Mouse (Mus musculus): ENCODE data around the gene Maml3. TPM values are rescaled to one million over a fixed set of nuclear protein-coding genes. Genes with fewer than 3 reads are reported as not detected.

The Maml3 gene
- polyA plus RNA-seq, 1 experiment from 2014 or later = 6.0 TPM

DNA sequence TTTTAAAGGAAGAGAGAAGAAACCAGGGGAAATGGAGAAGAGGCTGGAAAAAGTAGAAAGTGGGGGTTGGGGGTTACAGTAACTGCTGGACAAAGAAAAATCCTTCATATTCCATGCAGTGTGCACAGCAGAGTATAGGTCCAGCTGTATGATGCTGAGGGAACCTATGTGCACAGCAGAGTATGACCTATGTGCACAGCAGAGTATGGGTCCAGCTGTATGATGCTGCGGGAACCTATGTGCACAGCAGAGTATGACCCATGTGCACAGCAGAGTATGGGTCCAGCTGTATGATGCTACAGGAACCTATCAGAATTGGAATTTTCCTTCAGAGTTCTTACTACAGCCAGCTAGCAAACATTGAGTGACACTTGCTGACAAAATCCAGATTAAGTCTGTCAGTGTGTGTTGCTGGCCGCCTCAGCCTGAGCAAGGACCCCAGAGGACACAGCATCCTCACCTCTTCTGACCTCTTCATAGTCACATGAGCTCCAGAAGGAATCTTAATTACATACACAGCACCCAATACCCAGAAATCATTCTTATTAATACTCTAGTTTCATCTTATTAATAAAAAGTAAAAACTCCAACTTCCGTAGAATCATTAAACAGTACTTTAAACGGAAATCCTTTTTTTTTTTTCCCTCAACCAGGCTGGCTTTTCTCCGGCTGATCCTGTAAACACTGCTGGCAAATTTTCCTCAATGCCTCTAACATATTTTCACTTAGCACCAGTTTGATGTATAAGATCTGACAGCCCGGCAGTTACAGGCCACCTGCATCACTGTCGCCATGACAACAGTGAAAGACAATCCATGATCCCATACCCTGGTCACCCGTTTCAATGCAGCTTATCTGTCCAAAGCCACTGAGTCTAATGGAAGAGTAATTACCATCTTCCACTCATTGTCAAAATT is 43.1 kb downstream of the Maml3 start:
- Histone ChIP-seq H3K4me3 (no peak overlapping the region), H3K36me3 (replicated peaks) (no peaks in the 10 kb centered on the region), H3K4me1 (peaks cover 71% of the 10 kb centered on the region), H3K27ac (replicated peaks) (peak overlapping the region; percentile 72), H3K27me3 (replicated peaks; ENCODE audit: low read depth, poor library complexity, severe bottlenecking) (no peaks in the 10 kb centered on the region), H3K9me3 (no peaks in the 10 kb centered on the region)
- DNase-seq (ENCODE audit: low spot score) = peak; percentile 73
- 49% methylated on average over 8 of the region's 8 CpGs for WGBS

- H3K9me3 ChIP-seq = no peaks in the 10 kb centered on the region
- H3K4me3 ChIP-seq = no peak overlapping the region
- H3K4me1 ChIP-seq = peaks cover 66% of the 10 kb centered on the region
- DNase-seq (ENCODE audit: low spot score) = no peak
- H3K36me3 ChIP-seq (replicated peaks) = no peaks in the 10 kb centered on the region; the same call in 1 of the 2 replicates
- H3K27me3 ChIP-seq (replicated peaks; ENCODE audit: low read depth, poor library complexity, severe bottlenecking) = no peaks in the 10 kb centered on the region
- 93% methylated on average over 7 of the region's 7 CpGs for WGBS
- H3K27ac ChIP-seq (replicated peaks) = no peak overlapping the region
Measured at GRCm38 (mm10) chr3:52060886-52061285, 44.0 kb downstream of the Maml3 start.

DNA sequence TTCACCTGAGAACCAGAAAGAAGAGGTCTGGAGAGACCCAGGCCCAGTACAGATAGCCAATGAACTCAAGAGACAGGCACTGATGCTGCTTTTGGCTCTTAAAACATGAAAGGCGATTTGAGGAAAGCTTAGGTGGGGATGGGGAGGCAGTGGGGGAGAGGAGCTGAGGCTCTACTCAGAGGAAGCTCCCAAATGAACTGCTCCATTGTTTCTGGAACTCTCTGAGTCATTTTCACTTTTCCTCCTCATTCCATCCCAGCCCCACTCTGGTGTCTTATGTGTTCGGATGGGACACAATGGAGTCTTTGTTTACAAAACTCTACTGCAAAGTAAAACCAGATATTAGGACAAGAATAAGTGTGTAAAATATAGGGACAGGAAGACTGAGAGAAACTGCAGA is 53.1 kb downstream of the Maml3 start:
- Histone ChIP-seq H3K27me3 (replicated peaks; ENCODE audit: low read depth, poor library complexity, severe bottlenecking) (no peaks in the 10 kb centered on the region), H3K4me1 (peaks cover 39% of the 10 kb centered on the region), H3K9me3 (peaks cover 5% of the 10 kb centered on the region; the same call in 1 of the 2 replicates), H3K27ac (replicated peaks) (peak overlapping the region; percentile 35; the same call in 1 of the 2 replicates), H3K36me3 (replicated peaks) (peaks cover 11% of the 10 kb centered on the region; the same call in 1 of the 2 replicates), H3K4me3 (no peak overlapping the region)
- no peak for DNase-seq (ENCODE audit: low spot score)
- 47% methylated on average over 2 of the region's 2 CpGs for WGBS

- Histone ChIP-seq H3K36me3 (replicated peaks) (peaks cover 11% of the 10 kb centered on the region; the same call in 1 of the 2 replicates), H3K9me3 (peaks cover 5% of the 10 kb centered on the region; the same call in 1 of the 2 replicates), H3K4me3 (no peak overlapping the region), H3K4me1 (peaks cover 60% of the 10 kb centered on the region), H3K27ac (replicated peaks) (no peak overlapping the region), H3K27me3 (replicated peaks; ENCODE audit: low read depth, poor library complexity, severe bottlenecking) (no peaks in the 10 kb centered on the region)
- DNase-seq (ENCODE audit: low spot score) = no peak
- WGBS = 89% methylated on average over 14 of the region's 14 CpGs
Measured at GRCm38 (mm10) chr3:52048082-52048481, 56.8 kb downstream of the Maml3 start.

- peaks cover 58% of the 10 kb centered on the region for H3K4me1 ChIP-seq
- peak overlapping the region; percentile 92 for H3K27ac ChIP-seq (replicated peaks)
- DNase-seq (ENCODE audit: low spot score) = no peak
- H3K36me3 ChIP-seq (replicated peaks) = peaks cover 11% of the 10 kb centered on the region; the same call in 1 of the 2 replicates
- peaks cover 5% of the 10 kb centered on the region; the same call in 1 of the 2 replicates for H3K9me3 ChIP-seq
- peak overlapping the region; percentile 53; the same call in 1 of the 2 replicates for H3K4me3 ChIP-seq
- H3K27me3 ChIP-seq (replicated peaks; ENCODE audit: low read depth, poor library complexity, severe bottlenecking) = no peaks in the 10 kb centered on the region
- 81% methylated on average over 8 of the region's 8 CpGs for WGBS
Measured at GRCm38 (mm10) chr3:52047537-52047936, 57.3 kb downstream of the Maml3 start.

GRCm38 (mm10) chr3:52046895-52047372 is 57.9 kb downstream of the Maml3 start:
- peaks cover 55% of the 10 kb centered on the region for H3K4me1 ChIP-seq
- peaks cover 11% of the 10 kb centered on the region; the same call in 1 of the 2 replicates for H3K36me3 ChIP-seq (replicated peaks)
- H3K4me3 ChIP-seq = peak overlapping the region; percentile 53
- no peaks in the 10 kb centered on the region for H3K27me3 ChIP-seq (replicated peaks; ENCODE audit: low read depth, poor library complexity, severe bottlenecking)
- WGBS = under 1% methylated on average over 13 of the region's 13 CpGs
- H3K27ac ChIP-seq (replicated peaks) = peak overlapping the region; percentile 92
- H3K9me3 ChIP-seq = peaks cover 5% of the 10 kb centered on the region; the same call in 1 of the 2 replicates
- DNase-seq (ENCODE audit: low spot score) = peak; percentile 93

DNA sequence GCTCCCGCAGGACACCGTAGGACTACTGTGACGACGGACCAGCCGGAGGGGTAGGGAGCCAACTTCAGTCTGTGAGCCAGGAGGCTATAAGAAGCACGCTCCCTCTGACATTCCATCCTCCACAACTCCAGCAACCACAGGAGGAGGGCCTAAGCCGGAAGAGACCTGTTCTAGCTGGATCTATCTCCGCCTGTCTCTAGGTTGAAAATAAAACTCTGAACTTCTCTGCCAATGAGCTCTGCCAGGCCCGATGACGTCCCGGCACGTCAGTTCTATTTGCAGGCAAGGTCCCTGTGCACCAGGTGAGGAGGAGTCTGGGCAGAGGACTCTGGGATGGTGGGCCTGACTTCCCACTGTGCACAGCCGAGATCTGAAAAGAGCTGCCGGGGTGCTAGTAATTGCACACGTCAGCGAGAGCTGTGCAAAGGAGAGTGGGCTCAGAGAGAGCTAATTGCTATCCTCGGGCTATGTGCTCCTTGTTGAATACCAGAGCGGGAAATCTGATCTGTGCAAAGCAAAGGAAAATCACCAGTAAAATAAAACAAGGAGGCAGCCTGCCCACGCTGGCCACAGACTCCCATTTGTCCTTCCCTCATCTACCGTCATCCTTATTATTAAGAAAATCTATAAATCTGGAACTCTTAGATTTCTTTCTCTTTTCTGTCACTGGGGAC is 58.7 kb downstream of the Maml3 start:
- DNase-seq (ENCODE audit: low spot score) = peak; percentile 91
- Histone ChIP-seq H3K36me3 (replicated peaks) (peaks cover 4% of the 10 kb centered on the region; the same call in 1 of the 2 replicates), H3K4me3 (peak overlapping the region; percentile 53), H3K4me1 (peaks cover 61% of the 10 kb centered on the region), H3K9me3 (no peaks in the 10 kb centered on the region), H3K27ac (replicated peaks) (peak overlapping the region; percentile 92), H3K27me3 (replicated peaks; ENCODE audit: low read depth, poor library complexity, severe bottlenecking) (no peaks in the 10 kb centered on the region)
- WGBS = 2% methylated on average over 20 of the region's 20 CpGs

- H3K4me1 ChIP-seq = peaks cover 63% of the 10 kb centered on the region
- 8% methylated on average over 6 of the region's 6 CpGs for WGBS
- DNase-seq (ENCODE audit: low spot score) = peak; percentile 69
Measured at GRCm38 (mm10) chr3:52045221-52045641, 59.6 kb downstream of the Maml3 start.

GRCm38 (mm10) chr3:52044651-52045050 is 60.2 kb downstream of the Maml3 start:
- WGBS = 1% methylated on average over 14 of the region's 14 CpGs
- DNase-seq (ENCODE audit: low spot score) = peak; percentile 74
- Histone ChIP-seq H3K4me1 (peaks cover 63% of the 10 kb centered on the region), H3K27me3 (replicated peaks; ENCODE audit: low read depth, poor library complexity, severe bottlenecking) (no peaks in the 10 kb centered on the region), H3K9me3 (no peaks in the 10 kb centered on the region), H3K4me3 (peak overlapping the region; percentile 53), H3K27ac (replicated peaks) (peak overlapping the region; percentile 92), H3K36me3 (replicated peaks) (no peaks in the 10 kb centered on the region)

More at GRCm38 (mm10) chr3:52045221-52045641, 59.6 kb downstream of the Maml3 start:
- peak overlapping the region; percentile 53 for H3K4me3 ChIP-seq
- no peaks in the 10 kb centered on the region for H3K27me3 ChIP-seq (replicated peaks; ENCODE audit: low read depth, poor library complexity, severe bottlenecking)
- H3K36me3 ChIP-seq (replicated peaks) = no peaks in the 10 kb centered on the region; the same call in 1 of the 2 replicates
- H3K9me3 ChIP-seq = no peaks in the 10 kb centered on the region
- peak overlapping the region; percentile 92 for H3K27ac ChIP-seq (replicated peaks)

GRCm38 (mm10) chr3:52043847-52044246 is 61.0 kb downstream of the Maml3 start:
- Histone ChIP-seq H3K4me1 (peaks cover 66% of the 10 kb centered on the region), H3K27me3 (replicated peaks; ENCODE audit: low read depth, poor library complexity, severe bottlenecking) (no peaks in the 10 kb centered on the region), H3K4me3 (no peak overlapping the region), H3K9me3 (no peaks in the 10 kb centered on the region), H3K36me3 (replicated peaks) (no peaks in the 10 kb centered on the region), H3K27ac (replicated peaks) (peak overlapping the region; percentile 92)
- DNase-seq (ENCODE audit: low spot score) = no peak
- WGBS = 49% methylated on average over 4 of the region's 4 CpGs

- H3K4me3 ChIP-seq = no peak overlapping the region
- H3K27ac ChIP-seq (replicated peaks) = no peak overlapping the region
- WGBS = 81% methylated on average over 3 of the region's 3 CpGs
- H3K27me3 ChIP-seq (replicated peaks; ENCODE audit: low read depth, poor library complexity, severe bottlenecking) = no peaks in the 10 kb centered on the region
- H3K9me3 ChIP-seq = no peaks in the 10 kb centered on the region
- no peaks in the 10 kb centered on the region for H3K36me3 ChIP-seq (replicated peaks)
- peaks cover 66% of the 10 kb centered on the region for H3K4me1 ChIP-seq
- DNase-seq (ENCODE audit: low spot score) = no peak
Measured at GRCm38 (mm10) chr3:52042680-52043079, 62.2 kb downstream of the Maml3 start.

- H3K9me3 ChIP-seq = no peaks in the 10 kb centered on the region
- 92% methylated on average over 7 of the region's 7 CpGs for WGBS
- no peak overlapping the region for H3K4me3 ChIP-seq
- no peaks in the 10 kb centered on the region for H3K36me3 ChIP-seq (replicated peaks)
- no peak for DNase-seq (ENCODE audit: low spot score)
- H3K27me3 ChIP-seq (replicated peaks; ENCODE audit: low read depth, poor library complexity, severe bottlenecking) = no peaks in the 10 kb centered on the region
- H3K4me1 ChIP-seq = peaks cover 61% of the 10 kb centered on the region
- H3K27ac ChIP-seq (replicated peaks) = no peak overlapping the region
Measured at GRCm38 (mm10) chr3:52039958-52040357, 64.9 kb downstream of the Maml3 start.

Measured in embryonic facial prominence, embryonic 10.5 days (tissue).